Mouse (Mus musculus): ENCODE measurements around the gene Myo1c. TPM values are rescaled to one million over a fixed set of nuclear protein-coding genes. Genes with fewer than 3 reads are reported as not detected.

Gene Myo1c
- total and polyA plus RNA-seq, 2 experiments from 2014 or later = 8.2 to 21.0 TPM

GRCm38 (mm10) chr11:75647681-75648211, 2.6 kb upstream of the Myo1c start:
- 42% methylated on average over 6 of the region's 6 CpGs for WGBS
- Histone ChIP-seq H3K36me3 (ENCODE audit: insufficient read depth) (peaks cover 6% of the 10 kb centered on the region; the same call in 1 of the 2 replicates), H3K4me3 (ENCODE audit: low read depth, low read length) (no peak overlapping the region), H3K9ac (no peak overlapping the region), H3K4me1 (ENCODE audit: insufficient read depth) (peaks cover 16% of the 10 kb centered on the region; the same call in 1 of the 2 replicates), H3K4me2 (ENCODE audit: low read depth) (no peak overlapping the region), H3K27me3 (ENCODE audit: insufficient read depth, low read length) (no peaks in the 10 kb centered on the region), H3K9me3 (ENCODE audit: low read length) (no peaks in the 10 kb centered on the region), H3K27ac (ENCODE audit: low read depth, low read length) (peak overlapping the region; percentile 45)
- ATAC-seq (peak; percentile 70), DNase-seq (peak; percentile 72)
- no peak for TF ChIP-seq CTCF (IDR thresholded peaks at IDR 0.05; ENCODE audit: low read depth)

- WGBS = 82% methylated on average over 4 of the region's 4 CpGs
- ATAC-seq (no peak), DNase-seq (no peak)
- no peak overlapping the region for H3K4me2 ChIP-seq (ENCODE audit: low read depth)
- no peaks in the 10 kb centered on the region for H3K27me3 ChIP-seq (ENCODE audit: insufficient read depth, low read length)
- no peak overlapping the region for H3K4me3 ChIP-seq (ENCODE audit: low read depth, low read length)
- no peak for TF ChIP-seq CTCF (IDR thresholded peaks at IDR 0.05; ENCODE audit: low read depth)
- H3K9ac ChIP-seq = no peak overlapping the region
- H3K9me3 ChIP-seq (ENCODE audit: low read length) = no peaks in the 10 kb centered on the region
- no peak overlapping the region for H3K27ac ChIP-seq (ENCODE audit: low read depth, low read length)
- peaks cover 17% of the 10 kb centered on the region for H3K4me1 ChIP-seq (ENCODE audit: insufficient read depth)
- peaks cover 6% of the 10 kb centered on the region; the same call in 1 of the 2 replicates for H3K36me3 ChIP-seq (ENCODE audit: insufficient read depth)
Observed at GRCm38 (mm10) chr11:75649155-75649561, 1.1 kb upstream of the Myo1c start.

- peak overlapping the region; percentile 85 for H3K4me2 ChIP-seq (ENCODE audit: low read depth)
- no peaks in the 10 kb centered on the region for H3K27me3 ChIP-seq (ENCODE audit: insufficient read depth, low read length)
- H3K27ac ChIP-seq (ENCODE audit: low read depth, low read length) = peak overlapping the region; percentile 72; the same call in 1 of the 2 replicates
- DNase-seq (no peak), ATAC-seq (no peak; the same call in 1 of the 2 replicates)
- WGBS = 46% methylated on average over 13 of the region's 13 CpGs
- H3K4me1 ChIP-seq (ENCODE audit: insufficient read depth) = peaks cover 23% of the 10 kb centered on the region
- no peaks in the 10 kb centered on the region for H3K9me3 ChIP-seq (ENCODE audit: low read length)
- H3K9ac ChIP-seq = peak overlapping the region; percentile 79
- no peaks in the 10 kb centered on the region for H3K36me3 ChIP-seq (ENCODE audit: insufficient read depth)
- H3K4me3 ChIP-seq (ENCODE audit: low read depth, low read length) = peak overlapping the region; percentile 55
- no peak for TF ChIP-seq CTCF (IDR thresholded peaks at IDR 0.05; ENCODE audit: low read depth)
Observed at GRCm38 (mm10) chr11:75650958-75651425, 688 bp downstream of the Myo1c start.

- peak overlapping the region; percentile 72 for H3K27ac ChIP-seq (ENCODE audit: low read depth, low read length)
- under 1% methylated on average over 54 of the region's 54 CpGs for WGBS
- H3K4me1 ChIP-seq (ENCODE audit: insufficient read depth) = peaks cover 23% of the 10 kb centered on the region
- H3K4me2 ChIP-seq (ENCODE audit: low read depth) = peak overlapping the region; percentile 85
- peak overlapping the region; percentile 55 for H3K4me3 ChIP-seq (ENCODE audit: low read depth, low read length)
- TF ChIP-seq CTCF (IDR thresholded peaks at IDR 0.05; ENCODE audit: low read depth) = no peak
- ATAC-seq = peak; percentile 62
- DNase-seq = peak; percentile 70
- H3K9ac ChIP-seq = peak overlapping the region; percentile 79
- no peaks in the 10 kb centered on the region for H3K27me3 ChIP-seq (ENCODE audit: insufficient read depth, low read length)
- no peaks in the 10 kb centered on the region for H3K36me3 ChIP-seq (ENCODE audit: insufficient read depth)
- no peaks in the 10 kb centered on the region for H3K9me3 ChIP-seq (ENCODE audit: low read length)
Observed at GRCm38 (mm10) chr11:75651426-75652221, 1.3 kb downstream of the Myo1c start.

- WGBS = 28% methylated on average over 20 of the region's 20 CpGs
- Histone ChIP-seq H3K27me3 (ENCODE audit: insufficient read depth, low read length) (no peaks in the 10 kb centered on the region), H3K4me3 (ENCODE audit: low read depth, low read length) (peak overlapping the region; percentile 55), H3K9ac (peak overlapping the region; percentile 79), H3K4me1 (ENCODE audit: insufficient read depth) (peaks cover 19% of the 10 kb centered on the region), H3K9me3 (ENCODE audit: low read length) (no peaks in the 10 kb centered on the region), H3K27ac (ENCODE audit: low read depth, low read length) (peak overlapping the region; percentile 72; the same call in 1 of the 2 replicates), H3K36me3 (ENCODE audit: insufficient read depth) (no peaks in the 10 kb centered on the region), H3K4me2 (ENCODE audit: low read depth) (peak overlapping the region; percentile 85)
- no peak for TF ChIP-seq CTCF (IDR thresholded peaks at IDR 0.05; ENCODE audit: low read depth)
- no peak for DNase-seq
- no peak for ATAC-seq
Observed at GRCm38 (mm10) chr11:75652222-75652941, 2.1 kb downstream of the Myo1c start.

DNA sequence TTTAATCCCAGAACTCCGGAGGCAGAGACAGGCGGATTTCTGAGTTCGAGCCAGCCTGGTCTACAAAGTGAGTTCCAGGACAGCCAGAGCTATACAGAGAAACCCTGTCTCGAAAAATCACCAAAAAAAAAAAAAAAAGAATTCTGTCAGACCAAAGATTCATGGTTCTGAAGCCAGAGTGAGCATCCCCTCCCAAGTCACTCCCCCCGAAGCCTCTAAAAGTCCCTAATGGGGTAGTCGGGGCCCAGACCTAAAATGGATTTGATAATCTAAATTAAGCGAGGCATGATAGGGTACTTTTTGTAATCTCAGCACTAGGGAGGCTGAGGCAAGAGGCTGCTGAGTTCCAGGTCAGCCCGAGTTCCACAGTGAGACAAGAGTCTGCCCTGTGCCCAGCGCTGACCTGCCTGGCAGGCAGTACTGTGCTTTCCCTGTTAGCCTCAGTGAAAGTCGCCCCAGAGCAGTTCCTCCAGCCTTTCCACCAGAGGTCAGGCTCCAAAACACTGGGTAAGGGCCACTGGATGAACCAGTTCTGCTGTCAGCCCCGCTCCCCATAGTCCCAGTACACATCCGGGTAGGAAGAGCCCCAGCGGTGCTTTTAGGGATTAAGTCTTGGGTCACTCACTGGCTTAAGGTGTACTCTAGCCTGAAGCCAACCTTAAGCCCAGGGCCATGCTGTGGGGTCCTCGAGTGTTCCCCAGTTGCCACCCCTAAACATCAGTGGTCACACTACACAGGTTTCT, 2.8 kb downstream of the Myo1c start:
- Histone ChIP-seq H3K4me1 (ENCODE audit: insufficient read depth) (peaks cover 14% of the 10 kb centered on the region), H3K27ac (ENCODE audit: low read depth, low read length) (no peak overlapping the region), H3K9ac (no peak overlapping the region), H3K4me2 (ENCODE audit: low read depth) (peak overlapping the region; percentile 87; the same call in 1 of the 2 replicates), H3K36me3 (ENCODE audit: insufficient read depth) (no peaks in the 10 kb centered on the region), H3K9me3 (ENCODE audit: low read length) (no peaks in the 10 kb centered on the region), H3K27me3 (ENCODE audit: insufficient read depth, low read length) (no peaks in the 10 kb centered on the region), H3K4me3 (ENCODE audit: low read depth, low read length) (no peak overlapping the region)
- ATAC-seq (no peak), DNase-seq (no peak)
- 39% methylated on average over 14 of the region's 14 CpGs for whole genome bisulfite sequencing
- TF ChIP-seq CTCF (IDR thresholded peaks at IDR 0.05; ENCODE audit: low read depth) = no peak

Data from forebrain, postnatal 0 days (tissue).